Mouse (Mus musculus): ENCODE measurements around the gene Ikbip. TPM values are rescaled to one million over a fixed set of nuclear protein-coding genes. Genes with fewer than 3 reads are reported as not detected.

Ikbip gene
- total and polyA plus RNA-seq, 2 experiments from 2014 or later = 13.1 to 13.2 TPM

DNA sequence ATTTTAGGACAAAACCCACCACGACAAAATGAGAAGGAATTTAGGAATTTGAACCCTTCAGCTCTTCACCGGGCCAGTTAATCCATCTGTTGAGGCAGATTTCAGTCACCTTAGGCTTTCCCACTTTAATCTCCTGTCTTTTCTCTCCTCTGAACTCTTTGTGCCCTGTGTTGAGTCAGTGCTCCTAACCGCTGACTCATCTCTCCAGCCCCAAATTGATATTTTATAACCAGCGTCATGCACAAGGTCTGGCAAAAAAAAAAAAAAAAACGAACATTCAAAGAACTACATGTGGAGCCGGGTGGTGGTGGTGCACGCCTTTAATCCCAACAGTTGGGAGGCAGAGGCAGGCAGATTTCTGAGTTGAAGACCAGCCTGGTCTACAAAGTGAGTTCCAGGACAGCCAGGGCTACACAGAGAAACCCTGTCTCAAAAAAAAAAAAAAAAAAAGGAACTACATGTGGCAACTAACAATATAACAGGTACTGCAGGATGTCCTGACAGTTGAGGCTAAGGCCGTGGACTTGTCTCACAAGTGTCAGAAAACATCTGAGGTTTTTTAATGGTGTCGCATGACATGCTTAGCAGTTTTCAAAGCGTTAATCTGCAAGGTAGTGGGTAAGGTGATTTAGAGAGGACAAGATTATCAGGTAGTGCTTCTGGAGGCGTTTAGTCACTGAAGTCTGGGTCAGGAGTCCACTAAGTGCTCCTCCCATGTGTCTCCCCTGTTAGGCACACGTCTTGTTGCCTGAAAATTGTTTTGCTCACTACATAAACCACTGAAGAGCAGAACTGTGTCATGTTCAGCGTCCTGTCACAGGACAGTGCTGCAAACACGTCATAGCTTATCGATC, 11.7 kb downstream of the Ikbip start:
- 90% methylated on average over 15 of the region's 15 CpGs for WGBS

DNA sequence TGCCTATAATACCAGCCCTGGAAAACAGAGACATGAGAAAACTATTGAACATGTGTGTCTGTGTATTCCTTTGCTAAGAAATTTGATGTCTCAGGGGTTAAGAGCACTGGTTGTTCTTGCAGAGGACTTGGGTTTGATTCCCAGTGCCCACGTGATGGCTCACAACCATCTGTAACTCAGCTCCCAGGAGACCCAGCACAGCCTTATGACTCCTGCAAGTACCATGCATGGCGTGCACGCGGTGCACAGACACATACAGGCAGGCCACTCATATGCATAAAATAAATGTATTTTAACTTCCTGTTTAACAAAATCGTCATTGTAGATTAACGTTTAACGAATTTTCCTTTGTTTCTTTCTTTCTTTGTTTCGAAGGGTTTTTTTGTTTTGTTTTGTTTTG, 15.3 kb downstream of the Ikbip start:
- ATAC-seq = no peak

More for the DNA sequence above, 11.7 kb downstream of the Ikbip start:
- H3K4me3 ChIP-seq (ENCODE audit: low read depth, low read length) = no peak overlapping the region
- no peak for TF ChIP-seq CTCF (IDR thresholded peaks at IDR 0.05; ENCODE audit: low read depth)
- peaks cover 7% of the 10 kb centered on the region for H3K36me3 ChIP-seq (ENCODE audit: insufficient read depth)
- no peak overlapping the region for H3K9ac ChIP-seq
- no peak for ATAC-seq
- no peak overlapping the region for H3K27ac ChIP-seq (ENCODE audit: low read depth, low read length)
- H3K9me3 ChIP-seq (ENCODE audit: low read length) = no peaks in the 10 kb centered on the region
- no peaks in the 10 kb centered on the region for H3K27me3 ChIP-seq (ENCODE audit: insufficient read depth, low read length)
- DNase-seq = no peak
- H3K4me1 ChIP-seq (ENCODE audit: insufficient read depth) = no peaks in the 10 kb centered on the region
- no peak overlapping the region for H3K4me2 ChIP-seq (ENCODE audit: low read depth)

DNA sequence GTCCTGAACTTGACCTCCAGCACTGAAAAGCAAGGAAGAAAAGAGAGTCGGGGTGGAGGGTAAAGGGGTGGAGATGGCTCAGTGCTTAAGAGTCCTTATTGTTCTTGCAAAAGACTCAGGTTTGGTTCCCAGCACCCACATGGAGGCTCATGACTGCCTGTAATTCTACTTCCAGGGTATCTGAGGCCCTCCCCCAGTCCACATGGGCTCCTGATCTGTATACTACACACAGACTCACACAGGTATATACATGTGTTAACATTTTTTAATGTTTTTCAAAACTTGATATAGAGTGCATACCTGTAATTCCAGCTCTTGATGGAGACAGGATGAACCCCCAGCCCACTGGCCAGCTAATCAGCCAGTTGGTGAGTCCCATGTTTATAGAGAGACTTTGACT, 17.4 kb downstream of the Ikbip start:
- 91% methylated on average over 1 of the region's 1 CpGs for WGBS

More for the DNA sequence above, 15.3 kb downstream of the Ikbip start:
- Histone ChIP-seq H3K36me3 (ENCODE audit: insufficient read depth) (peaks cover 7% of the 10 kb centered on the region), H3K27ac (ENCODE audit: low read depth, low read length) (no peak overlapping the region), H3K9me3 (ENCODE audit: low read length) (no peaks in the 10 kb centered on the region), H3K4me2 (ENCODE audit: low read depth) (no peak overlapping the region), H3K9ac (no peak overlapping the region), H3K27me3 (ENCODE audit: insufficient read depth, low read length) (no peaks in the 10 kb centered on the region), H3K4me1 (ENCODE audit: insufficient read depth) (no peaks in the 10 kb centered on the region), H3K4me3 (ENCODE audit: low read depth, low read length) (no peak overlapping the region)
- no peak for TF ChIP-seq CTCF (IDR thresholded peaks at IDR 0.05; ENCODE audit: low read depth)
- 95% methylated on average over 8 of the region's 8 CpGs for WGBS
- DNase-seq = no peak

DNA sequence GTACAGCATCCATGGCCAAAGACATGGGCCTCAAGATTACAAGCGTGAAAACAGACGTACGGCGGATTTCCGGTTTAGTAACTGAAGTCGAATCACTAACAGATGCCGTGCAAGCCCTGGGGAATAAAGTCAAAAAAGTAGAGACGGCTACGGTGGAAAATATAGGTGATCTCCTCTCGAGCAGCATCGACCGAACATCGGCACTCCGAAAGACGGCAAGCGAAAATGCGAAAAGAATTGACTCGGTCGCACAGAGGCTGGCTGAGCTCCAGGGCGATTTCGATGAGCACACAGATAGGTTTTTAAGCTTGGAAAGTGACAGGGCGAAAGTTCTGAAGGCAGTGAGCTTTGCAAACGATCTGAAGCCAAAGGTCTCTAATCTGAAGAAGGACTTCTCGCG, 19.2 kb downstream of the Ikbip start:
- Histone ChIP-seq H3K36me3 (ENCODE audit: insufficient read depth) (no peaks in the 10 kb centered on the region), H3K9me3 (ENCODE audit: low read length) (no peaks in the 10 kb centered on the region), H3K4me2 (ENCODE audit: low read depth) (no peak overlapping the region), H3K4me3 (ENCODE audit: low read depth, low read length) (no peak overlapping the region), H3K4me1 (ENCODE audit: insufficient read depth) (no peaks in the 10 kb centered on the region), H3K27ac (ENCODE audit: low read depth, low read length) (no peak overlapping the region), H3K27me3 (ENCODE audit: insufficient read depth, low read length) (no peaks in the 10 kb centered on the region), H3K9ac (no peak overlapping the region)
- no peak for DNase-seq
- TF ChIP-seq CTCF (IDR thresholded peaks at IDR 0.05; ENCODE audit: low read depth) = no peak
- 96% methylated on average over 25 of the region's 25 CpGs for WGBS
- ATAC-seq = no peak

More for the DNA sequence above, 17.4 kb downstream of the Ikbip start:
- TF ChIP-seq CTCF (IDR thresholded peaks at IDR 0.05; ENCODE audit: low read depth) = no peak
- Histone ChIP-seq H3K27ac (ENCODE audit: low read depth, low read length) (no peak overlapping the region), H3K4me2 (ENCODE audit: low read depth) (no peak overlapping the region), H3K9me3 (ENCODE audit: low read length) (no peaks in the 10 kb centered on the region), H3K27me3 (ENCODE audit: insufficient read depth, low read length) (no peaks in the 10 kb centered on the region), H3K36me3 (ENCODE audit: insufficient read depth) (no peaks in the 10 kb centered on the region), H3K9ac (no peak overlapping the region), H3K4me3 (ENCODE audit: low read depth, low read length) (no peak overlapping the region), H3K4me1 (ENCODE audit: insufficient read depth) (no peaks in the 10 kb centered on the region)
- DNase-seq (no peak), ATAC-seq (no peak)

DNA sequence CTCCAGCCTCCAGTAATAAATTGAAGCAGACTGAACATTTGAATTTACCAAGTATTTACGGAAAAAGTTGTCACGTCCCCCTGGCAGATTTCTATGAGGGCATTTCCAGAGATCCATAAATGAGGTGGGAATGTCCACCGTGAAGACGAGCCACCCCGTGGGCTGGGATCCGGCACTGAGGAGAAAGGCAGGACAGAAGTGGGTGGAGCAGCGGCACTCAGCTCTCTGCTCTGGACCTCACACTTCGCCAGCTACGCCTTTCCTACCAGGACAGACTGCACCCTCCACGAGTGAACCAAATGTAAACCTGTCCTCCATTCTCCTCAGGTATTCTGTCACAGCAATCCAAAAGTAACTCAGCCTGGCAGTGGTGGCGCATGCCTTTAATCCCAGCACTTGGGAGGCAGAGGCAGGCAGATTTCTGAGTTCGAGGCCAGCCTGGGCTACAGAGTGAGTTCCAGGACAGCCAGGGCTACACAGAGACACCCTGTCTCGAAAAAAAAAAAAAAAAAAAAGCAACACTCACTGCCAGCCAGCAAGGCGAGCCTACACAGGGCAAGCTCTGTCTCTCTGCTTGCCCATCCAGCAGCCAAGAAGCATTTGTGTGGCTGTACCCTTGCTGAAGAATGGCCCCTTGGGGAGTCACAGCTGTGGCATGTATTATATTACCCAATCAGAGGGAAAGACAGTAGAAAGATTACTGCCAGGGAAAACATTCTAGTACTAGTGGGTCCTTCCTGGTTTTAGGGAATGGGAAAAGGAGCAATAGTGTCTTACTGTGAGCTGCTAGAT, 20.3 kb downstream of the Ikbip start:
- Histone ChIP-seq H3K27ac (ENCODE audit: low read depth, low read length) (no peak overlapping the region), H3K9ac (no peak overlapping the region)
- TF ChIP-seq CTCF (IDR thresholded peaks at IDR 0.05; ENCODE audit: low read depth) = no peak

DNA sequence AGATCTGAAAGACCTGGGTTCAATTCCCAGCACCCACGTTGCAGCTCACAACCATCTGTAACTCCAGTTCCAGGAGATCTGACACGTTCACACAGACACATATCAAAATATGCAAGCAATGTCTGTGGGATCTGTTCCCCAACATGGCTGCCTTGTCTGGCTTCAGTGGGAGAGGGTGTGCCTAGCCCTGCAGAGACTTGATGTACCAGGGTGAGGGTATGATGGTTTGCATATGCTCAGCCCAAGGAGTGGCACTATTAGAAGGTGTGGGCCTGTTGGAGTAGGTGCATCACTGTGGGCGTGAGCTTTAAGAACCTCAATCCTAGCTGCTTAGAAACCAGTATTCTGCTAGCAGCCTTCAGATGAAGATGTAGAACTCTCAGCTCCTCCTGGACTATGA, 23.2 kb downstream of the Ikbip start:
- H3K36me3 ChIP-seq (ENCODE audit: insufficient read depth) = no peaks in the 10 kb centered on the region
- no peak for DNase-seq
- H3K4me1 ChIP-seq (ENCODE audit: insufficient read depth) = no peaks in the 10 kb centered on the region
- no peak overlapping the region for H3K9ac ChIP-seq
- ATAC-seq = no peak
- H3K27ac ChIP-seq (ENCODE audit: low read depth, low read length) = no peak overlapping the region
- H3K27me3 ChIP-seq (ENCODE audit: insufficient read depth, low read length) = no peaks in the 10 kb centered on the region
- no peak for TF ChIP-seq CTCF (IDR thresholded peaks at IDR 0.05; ENCODE audit: low read depth)
- 89% methylated on average over 3 of the region's 3 CpGs for WGBS
- H3K4me2 ChIP-seq (ENCODE audit: low read depth) = no peak overlapping the region
- no peak overlapping the region for H3K4me3 ChIP-seq (ENCODE audit: low read depth, low read length)
- H3K9me3 ChIP-seq (ENCODE audit: low read length) = peaks cover 8% of the 10 kb centered on the region; the same call in 1 of the 2 replicates

More for the DNA sequence above, 20.3 kb downstream of the Ikbip start:
- Histone ChIP-seq H3K9me3 (ENCODE audit: low read length) (no peaks in the 10 kb centered on the region), H3K36me3 (ENCODE audit: insufficient read depth) (no peaks in the 10 kb centered on the region), H3K4me2 (ENCODE audit: low read depth) (no peak overlapping the region), H3K27me3 (ENCODE audit: insufficient read depth, low read length) (no peaks in the 10 kb centered on the region), H3K4me3 (ENCODE audit: low read depth, low read length) (no peak overlapping the region), H3K4me1 (ENCODE audit: insufficient read depth) (no peaks in the 10 kb centered on the region)
- ATAC-seq = no peak
- WGBS = 90% methylated on average over 14 of the region's 14 CpGs
- no peak for DNase-seq

DNA sequence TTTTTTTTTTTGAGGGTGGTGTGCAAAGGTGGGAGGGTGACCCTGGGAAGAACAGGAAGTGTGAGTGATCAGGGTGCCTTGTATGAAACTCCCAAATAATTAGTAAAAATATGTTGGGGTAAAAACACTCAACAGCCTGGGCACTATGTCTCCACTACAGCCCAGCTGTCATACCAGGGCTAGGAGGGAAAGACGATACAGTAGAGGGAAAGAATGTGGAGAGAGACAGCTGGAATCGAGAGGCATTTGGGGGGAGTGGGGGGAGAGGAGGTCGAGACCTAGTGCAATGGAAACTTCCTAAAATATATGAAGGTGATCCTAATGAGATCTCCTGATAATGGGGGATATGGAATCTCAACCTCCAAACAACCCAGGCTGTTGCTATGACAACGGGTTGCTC, 27.1 kb downstream of the Ikbip start:
- DNase-seq (no peak), ATAC-seq (no peak)
- no peak overlapping the region for H3K4me3 ChIP-seq (ENCODE audit: low read depth, low read length)
- H3K36me3 ChIP-seq (ENCODE audit: insufficient read depth) = peaks cover 23% of the 10 kb centered on the region
- no peak overlapping the region for H3K9ac ChIP-seq
- H3K9me3 ChIP-seq (ENCODE audit: low read length) = peaks cover 8% of the 10 kb centered on the region; the same call in 1 of the 2 replicates
- no peak overlapping the region for H3K4me2 ChIP-seq (ENCODE audit: low read depth)
- 82% methylated on average over 4 of the region's 4 CpGs for WGBS
- H3K27ac ChIP-seq (ENCODE audit: low read depth, low read length) = no peak overlapping the region
- TF ChIP-seq CTCF (IDR thresholded peaks at IDR 0.05; ENCODE audit: low read depth) = no peak
- no peaks in the 10 kb centered on the region for H3K4me1 ChIP-seq (ENCODE audit: insufficient read depth)
- no peaks in the 10 kb centered on the region for H3K27me3 ChIP-seq (ENCODE audit: insufficient read depth, low read length)
